Mouse (Mus musculus) thymus, adult 2 months (tissue): ENCODE results near the gene Zkscan17. TPM values are rescaled to one million over a fixed set of nuclear protein-coding genes. Genes with fewer than 3 reads are reported as not detected.

Experiments used
- DNase-seq: peaks from one replicate; pipeline ENCODE4 v3.0.0; 2021
- H3K27ac ChIP-seq: fragments of 200-500 bp; 2 replicates; pipeline ENCODE4 v1.5.1; 2012; ENCODE audit warnings: low read length, control low read depth; ENCODE audit not compliant: control insufficient read depth, insufficient read depth
- H3K27me3 ChIP-seq: fragments of 200-500 bp; 2 replicates; pipeline ENCODE4 v1.6.1; 2012; ENCODE audit warnings: mild to moderate bottlenecking, low read length, moderate library complexity, mixed read lengths; ENCODE audit not compliant: control insufficient read depth, insufficient read depth
- H3K36me3 ChIP-seq: fragments of 200-500 bp; 2 replicates; pipeline ENCODE4 v1.6.1; 2012; ENCODE audit warnings: mild to moderate bottlenecking, low read length, moderate library complexity; ENCODE audit not compliant: control insufficient read depth, insufficient read depth
- H3K4me1 ChIP-seq: fragments of 200-500 bp; replicated peaks from 2 replicates; pipeline ENCODE4 v1.6.1; 2012; ENCODE audit warnings: low read length; ENCODE audit not compliant: control insufficient read depth, insufficient read depth
- H3K4me3 ChIP-seq: fragments of 200-500 bp; 2 replicates; pipeline ENCODE4 v1.5.1; 2012; ENCODE audit warnings: mild to moderate bottlenecking, low read length, control low read depth, moderate library complexity; ENCODE audit not compliant: control insufficient read depth, insufficient read depth
- CTCF ChIP-seq: fragments of 200-500 bp; IDR thresholded peaks from 2 replicates; pipeline ENCODE4 v1.5.1; 2012; ENCODE audit warnings: mild to moderate bottlenecking, control low read depth, low read length, moderate library complexity, borderline replicate concordance; ENCODE audit not compliant: control insufficient read depth, poor library complexity, insufficient read depth; ENCODE audit errors: extremely low read depth
- POLR2A ChIP-seq: fragments of 200-500 bp; IDR thresholded peaks from 2 replicates; pipeline ENCODE4 v1.6.1; 2012; ENCODE audit warnings: mild to moderate bottlenecking, low read length, control low read depth, moderate library complexity; ENCODE audit not compliant: control insufficient read depth, poor library complexity, insufficient read depth; ENCODE audit errors: extremely low read depth
- WGBS: fragments of 180-500 bp; shearing (Covaris S2); methylation state at CpG from one replicate; pipeline ENCODE4 v1.1.7; 2018; 5-methylcytosine and 5-hydroxymethylcytosine counted together
- polyA plus RNA-seq: library from polyadenylated mRNA; depleted of rRNA; stranded (reverse); fragments of >200 nt; gene quantifications from 2 replicates; pipeline ENCODE4 v1.2.3, GENCODE M21; 2012

Zkscan17 gene
- polyA plus RNA-seq, 1 experiment: 15.9 TPM

- no peak for DNase-seq
- TF ChIP-seq POLR2A (no peak), CTCF (no peak)
- peaks cover 58% of the 10 kb centered on the region for H3K36me3 ChIP-seq
- WGBS: 72% methylated on average over 5 of the region's 5 CpGs
- H3K4me1 ChIP-seq: peaks cover 11% of the 10 kb centered on the region
- H3K27me3 ChIP-seq: no peaks in the 10 kb centered on the region
- no peak overlapping the region for H3K4me3 ChIP-seq
- no peak overlapping the region for H3K27ac ChIP-seq
Observed at GRCm38 (mm10) chr11:59501978-59502700, 24.4 kb downstream of the Zkscan17 start.

- TF ChIP-seq CTCF (no peak), POLR2A (no peak)
- no peak for DNase-seq
- Histone ChIP-seq H3K36me3 (peaks cover 63% of the 10 kb centered on the region), H3K4me1 (no peaks in the 10 kb centered on the region), H3K27me3 (no peaks in the 10 kb centered on the region), H3K4me3 (no peak overlapping the region), H3K27ac (no peak overlapping the region)
- 96% methylated on average over 7 of the region's 7 CpGs for WGBS
Observed at GRCm38 (mm10) chr11:59497747-59498146, 28.8 kb downstream of the Zkscan17 start.

DNA sequence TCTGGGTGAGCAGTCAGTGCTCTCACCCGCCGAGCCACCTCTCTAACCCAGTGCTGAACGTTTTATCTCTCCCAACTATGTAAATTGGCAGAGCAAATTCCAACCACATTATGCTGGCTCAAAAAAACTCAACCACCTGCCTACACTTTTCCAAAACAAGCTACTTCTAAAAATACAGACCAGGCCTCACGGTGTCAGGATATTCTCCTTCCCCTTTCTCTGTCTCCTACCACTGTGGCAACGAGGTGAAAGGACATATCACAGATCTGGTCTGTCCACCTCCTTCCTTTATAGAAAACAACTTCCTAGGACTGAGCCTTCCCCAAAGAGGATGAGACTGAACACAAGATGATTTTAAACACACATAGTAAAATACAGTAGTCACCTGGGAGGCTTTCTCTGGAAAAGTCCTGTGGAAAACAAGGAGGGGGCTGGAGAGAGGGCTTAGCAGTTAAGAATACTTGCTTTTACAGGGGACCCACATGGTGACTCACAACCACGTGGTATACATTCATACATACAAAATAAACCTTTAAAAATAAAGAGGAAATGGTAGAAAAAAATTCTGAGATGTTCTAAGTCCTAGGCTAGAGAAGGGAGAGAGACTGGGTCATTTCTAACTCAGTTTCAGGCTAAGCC lies 29.8 kb downstream of the Zkscan17 start:
- H3K36me3 ChIP-seq: peaks cover 63% of the 10 kb centered on the region
- TF ChIP-seq POLR2A (no peak), CTCF (no peak)
- H3K27me3 ChIP-seq: no peaks in the 10 kb centered on the region
- no peak overlapping the region for H3K27ac ChIP-seq
- WGBS: 77% methylated on average over 6 of the region's 6 CpGs
- H3K4me1 ChIP-seq: no peaks in the 10 kb centered on the region
- no peak overlapping the region for H3K4me3 ChIP-seq
- no peak for DNase-seq

GRCm38 (mm10) chr11:59486222-59486621 lies 40.3 kb downstream of the Zkscan17 start:
- no peaks in the 10 kb centered on the region for H3K4me1 ChIP-seq
- H3K4me3 ChIP-seq: no peak overlapping the region
- peaks cover 39% of the 10 kb centered on the region for H3K36me3 ChIP-seq
- H3K27me3 ChIP-seq: no peaks in the 10 kb centered on the region
- no peak overlapping the region for H3K27ac ChIP-seq
- no peak for TF ChIP-seq POLR2A
- no peak for TF ChIP-seq CTCF
- whole genome bisulfite sequencing: 96% methylated on average over 8 of the region's 8 CpGs
- DNase-seq: no peak

DNA sequence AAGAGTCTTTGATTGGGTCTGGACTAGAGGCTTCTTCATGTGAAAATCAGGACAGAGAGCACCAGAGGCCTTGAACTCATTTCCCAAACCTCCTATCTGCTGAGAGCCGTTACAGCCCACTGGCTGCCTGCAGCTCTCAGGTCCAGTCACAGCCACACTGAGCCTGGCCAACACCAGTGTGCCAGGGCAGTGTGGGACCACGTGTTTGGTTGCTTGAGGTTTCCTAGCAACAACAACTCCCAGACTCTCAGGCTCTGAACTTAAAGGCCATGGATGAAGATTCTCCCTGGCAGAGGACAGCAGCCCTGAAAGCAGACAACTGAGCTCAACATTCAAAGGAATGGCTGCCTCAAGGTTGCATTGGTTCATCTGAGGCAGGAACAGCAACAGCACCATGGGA lies 40.9 kb downstream of the Zkscan17 start:
- Histone ChIP-seq H3K36me3 (peaks cover 35% of the 10 kb centered on the region), H3K27me3 (no peaks in the 10 kb centered on the region), H3K4me1 (no peaks in the 10 kb centered on the region), H3K27ac (no peak overlapping the region), H3K4me3 (no peak overlapping the region)
- TF ChIP-seq POLR2A: no peak
- DNase-seq: no peak
- WGBS: 87% methylated on average over 2 of the region's 2 CpGs

- Histone ChIP-seq H3K4me1 (no peaks in the 10 kb centered on the region), H3K36me3 (peaks cover 22% of the 10 kb centered on the region), H3K27ac (no peak overlapping the region), H3K27me3 (no peaks in the 10 kb centered on the region), H3K4me3 (no peak overlapping the region)
- DNase-seq: peak; percentile 38
- 7% methylated on average over 2 of the region's 2 CpGs for WGBS
- TF ChIP-seq POLR2A (no peak), CTCF (no peak)
Observed at GRCm38 (mm10) chr11:59483212-59483611, 43.3 kb downstream of the Zkscan17 start.

DNA sequence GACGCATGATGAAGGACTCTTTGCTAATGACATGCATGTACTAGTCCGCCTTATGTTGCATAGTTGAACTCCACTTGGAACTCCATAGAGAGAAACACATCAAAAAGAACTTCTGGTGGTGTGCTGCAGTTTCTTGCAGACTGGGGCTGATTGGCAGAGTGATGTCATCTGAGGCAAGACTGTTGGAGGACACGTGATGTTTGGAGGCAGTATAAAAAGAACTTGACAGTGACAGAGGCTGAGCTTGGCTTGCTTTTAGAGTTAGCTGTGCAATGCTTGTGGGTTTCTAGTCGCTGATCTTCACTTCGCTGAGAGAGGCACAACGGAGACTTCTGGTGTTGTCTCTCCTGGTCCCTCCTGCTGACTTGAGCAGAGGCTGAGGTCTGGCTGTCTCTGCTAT lies 49.3 kb downstream of the Zkscan17 start:
- Histone ChIP-seq H3K4me1 (no peaks in the 10 kb centered on the region), H3K27me3 (no peaks in the 10 kb centered on the region), H3K4me3 (no peak overlapping the region), H3K27ac (no peak overlapping the region), H3K36me3 (no peaks in the 10 kb centered on the region)
- WGBS: 70% methylated on average over 6 of the region's 6 CpGs
- TF ChIP-seq POLR2A (no peak), CTCF (no peak)
- DNase-seq: no peak
